Mouse (Mus musculus) ES-E14 (cell line): ENCODE measurements around the gene Gpbp1. TPM values are rescaled to one million over a fixed set of nuclear protein-coding genes. Genes with fewer than 3 reads are reported as not detected.

ENCODE experiments used
- DNase-seq: peaks from one replicate; pipeline ENCODE4 v3.0.0-alpha.2; 2013; ENCODE audit warnings: low read depth, low spot score
- H3K27ac ChIP-seq: 2 replicates; pipeline ENCODE4 v1.5.1; 2012; ENCODE audit warnings: low read depth, mild to moderate bottlenecking, low read length, moderate library complexity, mixed read lengths; ENCODE audit not compliant: poor library complexity, insufficient read depth, severe bottlenecking
- H3K36me3 ChIP-seq: 2 replicates; pipeline ENCODE4 v1.6.1; 2012; ENCODE audit warnings: mild to moderate bottlenecking, low read length, moderate library complexity, mixed read lengths; ENCODE audit not compliant: control insufficient read depth, poor library complexity, insufficient read depth, severe bottlenecking
- H3K4me1 ChIP-seq, 2 experiments: fragments of 150-350 bp in 1 of 2; sonication (generic) in 1 of 2; 2 replicates each; pipeline ENCODE4 v1.6.1; 2012; ENCODE audit warnings: low read length in 2 of 2, mild to moderate bottlenecking in 1 of 2, mixed read lengths in 1 of 2; ENCODE audit not compliant: control insufficient read depth in 2 of 2, insufficient read depth in 2 of 2, poor library complexity in 1 of 2
- H3K4me3 ChIP-seq, 2 experiments: fragments of 150-350 bp in 1 of 2; sonication (generic) in 1 of 2; 2 replicates each; pipeline ENCODE4 v1.5.1; 2012; ENCODE audit warnings: low read length in 2 of 2, low read depth in 1 of 2, mild to moderate bottlenecking in 1 of 2, mixed read lengths in 1 of 2; ENCODE audit not compliant: insufficient read depth in 1 of 2, poor library complexity in 1 of 2, severe bottlenecking in 1 of 2
- H3K9ac ChIP-seq: 2 replicates; pipeline ENCODE4 v1.6.1; 2012; ENCODE audit warnings: low read depth, mild to moderate bottlenecking, low read length, mixed read lengths; ENCODE audit not compliant: poor library complexity, insufficient read depth, severe bottlenecking
- H3K9me3 ChIP-seq: fragments of 150-350 bp; sonication (generic); 2 replicates; pipeline ENCODE4 v1.6.1; 2012; ENCODE audit warnings: low read depth, mild to moderate bottlenecking, low read length; ENCODE audit not compliant: control insufficient read depth, insufficient read depth
- CHD2 ChIP-seq: IDR thresholded peaks from 2 replicates; pipeline ENCODE4 v1.6.1; 2014; ENCODE audit warnings: mild to moderate bottlenecking, low read depth, low read length, inconsistent platforms
- HCFC1 ChIP-seq: IDR thresholded peaks from 2 replicates; pipeline ENCODE4 v1.6.1; 2012; ENCODE audit warnings: low read length, inconsistent platforms, borderline replicate concordance; ENCODE audit not compliant: insufficient read depth
- MAFK ChIP-seq: IDR thresholded peaks from 2 replicates; pipeline ENCODE4 v1.6.1; 2014; ENCODE audit warnings: mild to moderate bottlenecking, low read depth, low read length, inconsistent platforms; ENCODE audit not compliant: insufficient read depth
- ZC3H11A ChIP-seq: IDR thresholded peaks from 2 replicates; pipeline ENCODE4 v1.6.1; 2012; ENCODE audit warnings: low read depth, mild to moderate bottlenecking, inconsistent platforms, low read length, borderline replicate concordance
- ZNF384 ChIP-seq: IDR thresholded peaks from 2 replicates; pipeline ENCODE4 v1.6.1; 2012; ENCODE audit warnings: low read depth, low read length, inconsistent platforms
- in situ Hi-C, 2 experiments: fragments of 600-800 bp; cut with MboI; formaldehyde crosslinking; loops; one replicate each; pipeline ENCODE4 v1.15.1; 2025; ENCODE audit warnings: low sequenced_read_pairs in 2 of 2, inconsistent platforms in 1 of 2; ENCODE audit not compliant: unreplicated experiment in 2 of 2
- total RNA-seq: library from RNA; depleted of rRNA; stranded (reverse); fragments of 300-350 nt; gene quantifications from 2 replicates; pipeline ENCODE4 v1.2.3, GENCODE M21; 2012

Gpbp1 gene
- total RNA-seq, 1 experiment = 74.6 TPM

DNA sequence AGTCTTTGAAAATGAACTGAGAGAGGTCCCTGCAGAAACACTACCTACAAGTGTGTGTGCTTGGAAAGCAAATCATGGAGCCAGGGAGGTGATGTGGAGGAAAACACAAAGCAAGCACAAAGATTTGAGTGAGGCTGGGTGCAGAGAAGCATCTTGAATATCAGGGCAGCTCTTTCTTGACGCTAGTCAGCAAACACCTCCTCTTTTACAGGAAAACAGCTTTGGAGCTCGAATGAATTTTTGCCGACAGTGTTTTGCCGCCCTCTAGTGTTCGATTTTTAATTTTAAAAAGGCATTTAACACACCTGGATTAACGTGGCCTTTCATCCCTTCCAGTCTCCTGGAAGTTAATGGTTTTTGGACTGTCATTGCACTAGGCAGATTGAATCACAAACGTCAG lies 79.1 kb downstream of the Gpbp1 start:
- Histone ChIP-seq H3K36me3 (no peaks in the 10 kb centered on the region), H3K27ac (no peak overlapping the region), H3K9ac (no peak overlapping the region), H3K9me3 (no peaks in the 10 kb centered on the region), H3K4me3 (no peak overlapping the region), H3K4me1 (peaks cover 0 to 2% of the 10 kb centered on the region in 2 experiments; a peak in 2 of 4 replicates)
- TF ChIP-seq ZNF384 (no peak), CHD2 (no peak), MAFK (no peak), ZC3H11A (peak; percentile 80), HCFC1 (no peak)
- in situ Hi-C loops = loop anchor here (5.0 to 25.0 kb wide), 2 partner anchors 1024 to 1029 kb away; partner anchors contain the start of gene Plk2 (in 1 of the 2)
- peak; percentile 53 for DNase-seq

DNA sequence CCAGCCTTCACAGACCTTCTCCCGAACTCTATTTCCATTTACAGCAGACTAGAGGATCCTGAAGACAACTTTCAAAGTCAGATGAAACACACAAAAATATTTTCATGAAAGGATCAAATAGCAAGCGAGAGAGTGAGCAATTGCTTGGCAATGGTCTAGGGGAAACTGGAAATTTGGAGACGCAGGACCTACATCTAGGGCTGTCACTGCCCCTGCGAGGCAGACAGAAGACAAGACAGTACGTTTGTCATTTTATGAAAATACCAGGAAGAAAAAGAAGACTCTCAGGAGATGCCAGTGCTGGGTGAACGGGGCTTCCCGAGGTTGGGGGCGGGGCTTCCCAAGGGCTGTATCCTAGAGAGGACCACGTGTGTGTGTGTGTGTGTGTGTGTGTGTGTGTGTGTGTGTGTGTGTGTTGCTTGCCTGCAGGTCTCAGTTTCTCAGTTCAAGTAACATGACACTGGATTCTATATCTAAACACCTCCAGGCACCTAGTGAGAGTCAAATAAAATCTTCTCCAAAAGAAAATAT lies 83.0 kb downstream of the Gpbp1 start:
- in situ Hi-C loops = loop anchor here in 1 of 2 experiments (25.0 kb wide), 1 partner anchor 1020 kb away; the partner anchor contains the start of gene Plk2
- Histone ChIP-seq H3K27ac (no peak overlapping the region; the same call in 1 of the 2 replicates), H3K36me3 (no peaks in the 10 kb centered on the region), H3K9ac (no peak overlapping the region), H3K4me1 (peaks cover 0 to 2% of the 10 kb centered on the region in 2 experiments; a peak in 2 of 4 replicates), H3K9me3 (no peaks in the 10 kb centered on the region), H3K4me3 (no peak overlapping the region)
- TF ChIP-seq ZC3H11A (no peak), HCFC1 (no peak), MAFK (no peak), CHD2 (no peak), ZNF384 (no peak)
- DNase-seq = no peak

DNA sequence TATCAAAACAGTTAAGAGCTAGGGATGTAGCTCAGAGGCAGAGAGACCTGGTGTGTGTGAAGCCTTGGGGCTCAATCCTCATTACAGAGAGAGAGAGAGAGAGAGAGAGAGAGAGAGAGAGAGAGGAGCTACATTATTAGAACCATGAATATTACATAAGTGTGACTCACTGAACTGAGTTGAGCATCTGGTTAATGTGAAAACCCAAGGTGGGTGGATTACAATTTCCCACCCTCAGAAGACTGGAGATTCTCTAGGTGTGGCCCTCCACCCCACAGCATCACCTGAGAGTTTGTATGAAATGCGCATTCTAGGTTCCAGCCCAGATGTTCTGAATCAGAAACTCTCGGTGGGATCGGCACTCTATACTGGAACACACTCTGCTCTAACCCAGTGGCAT lies 84.0 kb downstream of the Gpbp1 start:
- Histone ChIP-seq H3K9me3 (no peaks in the 10 kb centered on the region), H3K4me1 (peaks cover 0 to 2% of the 10 kb centered on the region in 2 experiments; a peak in 2 of 4 replicates), H3K4me3 (no peak overlapping the region), H3K36me3 (no peaks in the 10 kb centered on the region), H3K9ac (no peak overlapping the region), H3K27ac (no peak overlapping the region)
- TF ChIP-seq ZNF384 (no peak), HCFC1 (no peak)
- no peak for DNase-seq
- in situ Hi-C loops = loop anchor here in 1 of 2 experiments (25.0 kb wide), 1 partner anchor 1019 kb away; the partner anchor contains the start of gene Plk2

DNA sequence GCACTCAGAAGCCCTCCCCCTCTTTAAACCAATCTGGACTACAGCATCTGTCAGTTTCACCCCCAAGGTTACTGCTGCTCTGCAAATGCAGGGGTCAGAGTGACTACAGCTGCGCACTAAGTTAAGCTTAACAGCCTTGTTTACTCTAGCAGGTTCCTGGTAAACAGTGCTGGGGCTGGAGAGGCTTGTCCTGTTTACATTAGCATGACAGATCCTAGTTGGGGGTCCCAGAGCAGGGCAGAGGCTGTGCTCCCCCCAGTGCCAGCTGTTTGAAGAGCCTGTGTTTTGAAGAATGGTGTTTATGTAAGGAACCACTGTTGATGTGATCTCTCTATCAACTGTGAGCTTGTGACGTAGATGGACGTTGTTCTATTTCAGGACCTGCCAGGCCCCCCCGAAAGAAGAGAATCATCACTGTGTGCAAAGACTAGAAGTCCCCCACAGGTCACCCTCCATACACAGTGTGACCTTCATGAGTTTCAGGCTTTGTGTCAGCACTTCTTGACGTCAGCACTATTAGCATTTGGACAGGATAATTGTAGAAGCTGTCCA lies 92.2 kb downstream of the Gpbp1 start:
- H3K36me3 ChIP-seq = no peaks in the 10 kb centered on the region
- H3K4me1 ChIP-seq = peaks cover 7 to 14% of the 10 kb centered on the region in 2 experiments; a peak in 3 of 4 replicates
- in situ Hi-C loops = no loop called here
- no peak overlapping the region; a peak in 1 of 4 replicates for H3K4me3 ChIP-seq
- no peak for DNase-seq
- TF ChIP-seq ZNF384 (no peak), MAFK (peak; percentile 71), HCFC1 (no peak)
- no peak overlapping the region for H3K9ac ChIP-seq
- H3K27ac ChIP-seq = no peak overlapping the region
- H3K9me3 ChIP-seq = no peaks in the 10 kb centered on the region
